Mouse (Mus musculus) cortical plate, adult 2 months (tissue): ENCODE measurements at regions not wholly inside any gene's neighbourhood (a gene's known extent, or its start where the extent isn't known, plus 50 kb on each side); places are given as distances from the start of the nearest gene placed in this dataset.

Experiments
- CTCF ChIP-seq: fragments of 200-500 bp; IDR thresholded peaks from 2 replicates; pipeline ENCODE4 v1.5.1; 2011; ENCODE audit warnings: mild to moderate bottlenecking, control low read depth, low read length; ENCODE audit not compliant: insufficient read depth; ENCODE audit errors: extremely low read depth
- POLR2A ChIP-seq: fragments of 200-500 bp; IDR thresholded peaks from 2 replicates; pipeline ENCODE4 v1.6.1; 2011; ENCODE audit warnings: mild to moderate bottlenecking, low read length, control low read depth; ENCODE audit not compliant: insufficient read depth; ENCODE audit errors: extremely low read depth

DNA sequence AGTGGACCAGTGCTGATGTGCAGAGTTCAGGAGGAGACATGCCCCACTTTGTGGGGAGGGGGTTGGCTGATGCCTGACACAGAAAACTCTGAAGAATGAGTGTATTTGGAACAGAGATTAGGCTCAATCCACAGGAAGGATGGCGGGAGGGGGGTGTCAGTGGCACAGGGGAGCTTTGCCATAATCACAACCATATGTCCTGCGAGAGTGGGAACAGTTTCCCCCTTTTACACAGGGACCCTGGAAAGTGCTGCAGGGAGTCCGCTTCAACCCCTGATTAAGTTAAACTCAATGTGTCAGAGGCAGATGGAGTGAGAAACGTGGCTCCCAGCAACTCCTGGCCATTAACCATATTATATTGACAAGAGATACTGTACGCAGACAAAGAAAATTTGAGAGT, 168.9 kb upstream of the Cops8 start:
- TF ChIP-seq POLR2A (no peak), CTCF (no peak)
